Mouse (Mus musculus) frontal cortex, adult (tissue): ENCODE measurements around the gene Gm20920.
"Not testable (repeated sequence)": the region's sequence is repeated elsewhere in the genome, so short reads cannot be mapped to it uniquely, and the experiment has no call there.

Experiments
- ATAC-seq: cut with Nextera tagmentation; 2 replicates; pipeline ENCODE4 v1.9.2; 2017; ENCODE audit warnings: mild to moderate bottlenecking, moderate library complexity, mixed read lengths; ENCODE audit not compliant: low TSS enrichment

Gene Gm20920

GRCm38 (mm10) chrY:51851820-51852219, at the start of gene Gm20920:
Gene Gm20920 (plus strand): TSS chrY:51852120.
- ATAC-seq, result not testable (repeated sequence)
